Mouse (Mus musculus) left cerebral cortex, postnatal 36 days (tissue): Measurements from ENCODE around the gene Cebpe. TPM values are rescaled to one million over a fixed set of nuclear protein-coding genes. Genes with fewer than 3 reads are reported as not detected.
A peak's percentile ranks its signal among the peaks of the same experiment; 100 is the strongest.

ENCODE experiments used
- DNase-seq, 2 experiments: peaks; one replicate each; pipeline ENCODE4 v3.0.0; 2021 to 2022; ENCODE audit warnings: low spot score in 2 of 2, mixed read lengths in 1 of 2
- intact Hi-C: fragments of 180-260 bp; cut with DNase I; formaldehyde crosslinking; loops from one replicate; pipeline ENCODE4 v1.15.1; 2025
- total RNA-seq, 2 experiments: library from RNA; stranded (reverse); gene quantifications; 2 replicates each; pipeline ENCODE4 v1.2.3; 2021

Gene Cebpe
- not detected for total RNA-seq

DNA sequence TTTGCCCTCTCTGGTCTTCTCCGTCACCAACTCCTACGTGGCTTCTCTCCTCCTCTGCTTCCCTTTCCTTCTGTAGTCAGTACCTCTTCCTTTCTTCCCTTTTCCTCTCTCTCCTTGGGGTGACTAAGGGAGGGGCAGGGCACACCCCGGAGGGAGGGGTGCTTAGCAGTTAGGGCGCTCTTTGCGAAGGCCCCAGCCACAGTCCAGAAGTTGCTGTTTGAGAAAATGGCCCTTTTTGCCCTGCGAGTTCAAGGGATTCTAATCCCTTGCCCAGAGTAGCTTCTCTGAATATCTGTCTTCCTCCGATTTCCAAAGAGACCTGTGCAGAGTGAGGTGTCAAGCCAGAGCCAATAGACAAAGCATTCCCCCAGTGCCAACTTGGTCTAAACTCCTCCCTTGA is at the start of gene Cebpe:
Cebpe (minus strand) TSS at position 101 of the 400 bp plus-strand sequence.
- DNase-seq = no peak
- intact Hi-C loops = loop anchor here (10.0 kb wide), 1 partner anchor 303 kb away; the partner anchor contains the start of gene Ngdn

DNA sequence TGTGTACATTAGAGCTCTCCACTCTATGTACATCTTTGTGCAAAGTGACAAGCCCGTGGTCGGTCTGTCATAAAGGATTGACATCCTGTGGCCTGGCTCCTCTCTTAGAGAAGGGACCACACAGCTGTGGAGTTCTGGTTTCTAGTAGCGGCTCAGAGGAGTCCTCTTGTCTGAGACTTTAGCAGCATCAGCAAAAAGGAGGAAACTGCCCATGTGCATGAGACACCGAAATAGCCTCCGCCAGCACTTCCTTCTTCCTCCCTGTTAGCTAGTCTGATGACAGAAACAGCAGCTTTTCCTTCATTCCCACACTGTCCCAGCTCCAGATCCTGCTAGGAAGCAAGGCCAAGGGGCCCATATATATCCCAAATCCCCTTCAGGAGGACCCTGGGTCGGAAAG is 44.4 kb upstream of the Cebpe start:
- intact Hi-C loops = no loop called here
- no peak for DNase-seq

DNA sequence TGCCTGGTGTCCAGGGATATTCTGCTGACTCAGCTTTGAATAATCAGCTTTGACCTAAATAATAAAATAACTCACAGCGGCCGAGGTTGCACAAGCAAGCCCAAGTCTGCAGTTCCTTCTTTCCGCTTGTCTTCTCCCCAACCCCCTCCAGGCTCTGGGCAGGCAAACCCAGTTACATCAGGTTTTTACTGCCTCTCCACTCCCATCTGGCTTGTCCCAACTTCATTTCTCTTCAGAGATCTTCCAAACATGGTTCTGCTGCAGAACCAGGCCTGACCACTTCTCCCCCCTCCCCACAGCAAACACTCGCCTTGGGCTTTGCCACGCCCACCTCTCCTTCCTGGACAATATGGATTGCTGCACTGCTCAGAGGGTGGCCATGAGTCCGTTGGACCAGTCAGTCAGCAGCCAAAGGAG is 42.6 kb upstream of the Cebpe start:
- intact Hi-C loops = no loop called here
- no peak for DNase-seq

DNA sequence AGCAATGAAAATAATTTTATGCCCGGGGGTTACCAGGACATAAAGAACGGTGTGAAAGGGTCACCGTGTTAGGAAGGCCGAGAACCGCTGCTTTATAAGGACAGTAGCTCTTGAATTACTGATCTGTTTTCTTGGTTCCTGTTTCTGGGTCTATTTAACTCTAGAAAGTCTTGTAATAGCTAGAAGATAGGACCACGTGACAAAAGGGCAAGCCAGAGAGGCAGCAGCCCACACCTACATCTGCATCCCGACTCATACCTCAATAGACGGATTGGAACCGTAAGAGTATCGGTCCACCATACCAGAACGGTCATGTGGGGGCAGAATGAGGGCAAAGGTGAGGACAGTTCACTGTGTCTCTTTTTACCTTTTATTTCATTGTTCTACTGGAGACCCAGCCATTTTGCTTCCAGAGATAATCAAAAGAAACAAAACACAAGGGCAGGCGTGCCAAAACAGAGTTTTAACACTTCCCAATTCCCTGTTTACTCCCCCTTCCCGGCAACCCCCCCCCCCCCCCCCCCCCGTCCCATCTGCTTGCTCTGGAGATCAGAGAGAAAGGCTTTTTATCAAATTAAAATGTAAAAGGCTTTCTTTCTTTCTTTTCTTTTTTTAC is 42.1 kb upstream of the Cebpe start:
- DNase-seq = no peak
- intact Hi-C loops = no loop called here

DNA sequence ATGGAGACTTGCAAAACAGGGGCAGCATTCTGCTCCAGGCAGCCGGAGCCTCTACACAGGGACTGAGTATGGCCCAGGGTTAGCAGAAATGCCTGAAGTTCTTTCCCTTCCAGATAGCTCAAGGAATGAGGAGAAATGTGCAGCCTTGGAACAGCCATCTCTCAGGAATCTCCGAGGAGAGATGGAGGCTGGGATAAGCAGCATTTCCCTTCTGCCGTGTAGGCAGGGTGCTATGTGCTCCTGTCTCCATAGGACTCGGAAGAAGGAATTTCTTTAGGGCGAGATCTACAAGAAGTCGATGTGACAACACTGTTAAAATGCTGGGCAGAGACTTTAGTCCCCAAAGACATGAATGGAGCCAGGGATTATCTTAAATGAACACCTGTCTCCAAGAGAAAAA is 41.0 kb upstream of the Cebpe start:
- intact Hi-C loops = no loop called here
- DNase-seq = no peak

DNA sequence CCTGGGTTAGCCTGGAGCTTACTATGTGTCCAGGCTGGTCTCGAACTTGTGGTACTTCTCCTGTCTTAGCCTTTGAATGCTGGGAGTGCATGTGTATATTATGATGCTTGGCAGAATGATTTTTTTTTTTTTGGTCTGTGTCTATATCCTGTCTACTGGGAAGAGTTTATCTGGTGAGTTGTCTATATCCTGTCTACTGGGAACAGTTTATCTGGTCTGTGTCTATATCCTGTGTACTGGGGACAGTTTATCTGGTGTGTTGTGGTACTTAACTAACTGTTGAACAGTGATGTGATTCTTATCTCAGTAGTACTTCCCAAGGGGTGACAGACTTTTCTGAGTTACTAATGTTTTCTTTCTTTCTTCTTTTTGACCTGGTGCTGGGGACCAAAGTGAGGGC is 39.8 kb upstream of the Cebpe start:
- DNase-seq = no peak
- intact Hi-C loops = no loop called here

DNA sequence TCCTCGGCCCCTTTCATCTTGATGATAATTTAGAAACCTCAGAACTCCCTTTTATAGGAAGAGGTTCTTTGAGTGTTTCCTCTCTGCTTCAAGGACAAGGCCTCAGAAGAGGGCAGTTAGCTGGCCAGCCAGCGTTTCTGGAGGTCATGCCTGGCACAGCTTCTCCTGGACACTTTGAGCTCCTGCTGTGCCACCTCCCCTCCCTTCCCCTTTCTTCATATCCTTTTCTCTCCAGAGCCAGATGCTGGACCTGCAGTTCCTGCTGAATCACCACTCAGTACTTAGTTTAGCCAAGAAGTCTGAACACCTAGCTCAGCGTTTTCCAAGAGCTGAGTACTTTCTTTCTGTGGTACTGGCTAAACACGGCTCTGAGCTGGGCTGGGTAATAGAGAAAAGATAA is 37.3 kb upstream of the Cebpe start:
- intact Hi-C loops = no loop called here

DNA sequence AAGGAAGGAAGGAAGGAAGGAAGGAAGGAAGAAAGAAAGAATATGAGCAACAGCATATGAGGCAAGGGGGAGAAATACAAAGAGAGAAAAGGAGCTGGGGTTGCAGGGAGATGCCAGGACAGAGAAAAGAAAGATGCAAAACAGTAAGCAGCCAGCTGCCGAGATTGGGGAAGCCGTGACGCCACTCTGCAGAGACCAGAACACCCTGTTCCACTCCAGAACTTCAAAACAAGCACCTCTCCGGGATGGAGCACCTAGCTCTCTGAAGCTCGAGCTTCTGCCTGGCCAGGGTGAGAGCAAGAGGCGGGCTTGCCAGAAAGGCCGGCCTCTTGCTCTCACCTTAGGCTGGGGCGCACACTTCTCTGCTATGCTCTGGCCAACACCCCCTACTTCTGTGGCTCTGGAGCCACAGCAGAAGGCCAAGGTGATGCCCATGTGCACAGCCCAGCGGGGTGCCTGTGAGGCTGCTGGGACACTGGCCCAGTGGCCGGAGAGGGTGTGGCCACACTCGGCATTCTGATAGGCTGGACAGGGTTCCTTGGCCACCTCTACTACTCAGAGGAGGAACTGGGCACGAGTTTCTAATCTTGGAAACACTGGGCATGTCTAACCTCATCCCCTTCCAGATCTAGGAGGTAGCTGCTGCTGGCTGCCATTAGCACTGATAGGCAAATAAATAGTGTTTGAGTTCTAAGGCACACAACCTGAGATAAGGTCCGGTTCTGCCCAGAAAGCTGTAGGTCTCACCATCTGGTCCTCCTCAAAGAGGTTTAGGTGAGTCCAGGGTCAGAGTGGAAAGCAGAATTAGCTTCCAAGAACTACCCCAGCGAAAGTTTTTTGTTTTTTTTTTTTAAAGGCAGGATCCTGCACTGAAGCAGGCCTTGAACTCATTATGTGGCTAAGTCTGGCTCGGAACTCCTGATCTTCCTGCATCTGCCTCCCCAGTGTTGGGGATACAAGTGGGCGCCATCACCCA is 36.3 kb upstream of the Cebpe start:
- no peak for DNase-seq
- intact Hi-C loops = no loop called here

More for the DNA sequence above, 37.3 kb upstream of the Cebpe start:
- no peak for DNase-seq

DNA sequence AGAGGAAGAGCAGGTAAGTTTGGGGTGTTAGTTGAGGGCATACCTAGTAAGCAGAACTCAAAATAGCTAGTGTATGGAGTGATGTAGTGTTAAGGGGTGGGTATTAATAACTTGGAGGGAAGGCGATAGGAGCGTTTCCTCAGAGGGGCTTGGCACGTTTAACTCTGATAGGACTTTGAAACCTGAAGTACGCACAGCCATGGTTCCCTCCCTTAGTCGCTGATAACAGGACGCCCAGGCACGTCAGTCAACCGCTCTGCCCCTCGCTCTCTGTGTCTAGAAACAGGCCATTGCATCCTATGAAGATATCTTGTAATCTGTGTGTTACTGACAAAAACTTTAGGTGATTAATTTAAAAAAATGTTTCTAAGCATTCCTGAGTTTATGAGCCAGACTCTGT is 34.1 kb upstream of the Cebpe start:
- no peak for DNase-seq
- intact Hi-C loops = no loop called here

DNA sequence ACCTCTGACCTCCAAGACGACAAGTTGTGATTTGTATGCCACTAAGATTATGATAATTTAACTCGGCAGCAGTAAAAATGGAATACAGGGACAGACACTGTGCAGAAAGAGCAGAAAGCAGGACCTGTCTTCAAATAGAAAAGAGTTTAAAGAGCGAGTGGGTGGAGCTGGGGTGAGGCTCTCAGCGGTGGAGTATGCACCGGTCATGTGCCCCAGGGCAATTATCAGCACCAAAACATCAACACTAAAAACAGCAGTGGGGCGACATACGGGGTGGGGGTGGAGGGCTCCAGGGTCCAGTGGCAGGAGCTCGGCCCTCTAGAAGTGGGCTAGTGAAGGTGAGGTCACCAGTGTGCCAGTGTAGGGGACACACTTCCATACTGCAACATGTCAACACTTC is 32.5 kb upstream of the Cebpe start:
- DNase-seq = no peak
- intact Hi-C loops = no loop called here

DNA sequence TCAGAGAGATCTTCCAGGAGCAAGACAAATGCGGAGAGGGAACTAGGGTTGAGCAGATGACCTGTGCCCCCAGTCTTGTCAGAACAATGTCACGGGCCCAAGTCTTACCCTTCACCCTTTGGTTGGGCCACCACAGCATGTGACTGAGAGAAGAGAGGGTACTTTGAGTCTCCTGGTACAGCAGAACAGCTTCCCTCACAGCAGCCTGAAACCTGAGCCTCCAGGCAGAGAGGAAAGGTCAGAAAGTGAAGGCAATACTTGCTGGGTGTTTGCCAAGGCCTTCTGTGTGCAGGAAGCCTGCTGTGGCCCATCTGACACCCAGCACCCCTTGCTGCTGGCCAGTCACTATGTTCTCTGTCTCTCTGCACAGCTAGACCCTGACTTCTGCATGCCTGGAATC is 30.4 kb upstream of the Cebpe start:
- no peak for DNase-seq
- intact Hi-C loops = no loop called here

DNA sequence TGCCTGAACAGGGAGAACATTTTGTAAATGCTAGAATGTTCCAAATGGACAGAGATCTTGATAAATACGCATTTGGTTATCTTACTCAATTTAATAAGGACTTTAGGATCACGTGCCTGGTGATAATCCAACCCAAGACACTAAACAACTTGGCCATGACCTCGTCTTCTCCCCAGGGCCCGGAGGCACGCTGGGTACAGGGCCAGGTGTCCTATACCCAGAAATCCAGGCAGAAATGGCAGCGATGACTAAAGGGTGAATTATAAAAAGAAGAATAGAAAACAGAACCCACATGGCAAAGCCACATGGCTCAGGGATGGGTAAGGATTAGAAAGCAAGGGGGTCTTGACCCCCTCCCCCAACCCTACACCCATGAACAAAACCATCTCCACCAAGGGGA is 29.7 kb upstream of the Cebpe start:
- DNase-seq = no peak
- intact Hi-C loops = no loop called here

DNA sequence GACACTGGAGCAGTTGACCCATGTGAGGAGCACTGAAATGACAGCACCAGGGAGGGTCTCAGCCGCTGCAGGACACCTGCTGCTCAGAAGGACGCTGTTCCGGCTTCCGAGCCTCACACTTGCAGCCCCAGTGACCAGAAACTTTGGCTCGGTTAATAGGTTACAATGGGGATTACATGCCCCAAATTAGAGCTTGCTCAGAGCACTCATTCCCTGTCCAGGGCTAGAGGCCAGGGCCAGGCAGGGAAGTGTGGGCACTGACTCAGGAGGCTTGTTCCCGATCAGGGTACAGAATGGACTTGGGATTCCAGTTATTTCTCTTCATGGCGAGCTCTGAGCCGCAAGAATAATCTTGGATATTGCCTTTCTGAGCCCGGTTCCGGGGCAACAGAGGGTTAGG is 25.7 kb upstream of the Cebpe start:
- no peak for DNase-seq
- intact Hi-C loops = no loop called here

DNA sequence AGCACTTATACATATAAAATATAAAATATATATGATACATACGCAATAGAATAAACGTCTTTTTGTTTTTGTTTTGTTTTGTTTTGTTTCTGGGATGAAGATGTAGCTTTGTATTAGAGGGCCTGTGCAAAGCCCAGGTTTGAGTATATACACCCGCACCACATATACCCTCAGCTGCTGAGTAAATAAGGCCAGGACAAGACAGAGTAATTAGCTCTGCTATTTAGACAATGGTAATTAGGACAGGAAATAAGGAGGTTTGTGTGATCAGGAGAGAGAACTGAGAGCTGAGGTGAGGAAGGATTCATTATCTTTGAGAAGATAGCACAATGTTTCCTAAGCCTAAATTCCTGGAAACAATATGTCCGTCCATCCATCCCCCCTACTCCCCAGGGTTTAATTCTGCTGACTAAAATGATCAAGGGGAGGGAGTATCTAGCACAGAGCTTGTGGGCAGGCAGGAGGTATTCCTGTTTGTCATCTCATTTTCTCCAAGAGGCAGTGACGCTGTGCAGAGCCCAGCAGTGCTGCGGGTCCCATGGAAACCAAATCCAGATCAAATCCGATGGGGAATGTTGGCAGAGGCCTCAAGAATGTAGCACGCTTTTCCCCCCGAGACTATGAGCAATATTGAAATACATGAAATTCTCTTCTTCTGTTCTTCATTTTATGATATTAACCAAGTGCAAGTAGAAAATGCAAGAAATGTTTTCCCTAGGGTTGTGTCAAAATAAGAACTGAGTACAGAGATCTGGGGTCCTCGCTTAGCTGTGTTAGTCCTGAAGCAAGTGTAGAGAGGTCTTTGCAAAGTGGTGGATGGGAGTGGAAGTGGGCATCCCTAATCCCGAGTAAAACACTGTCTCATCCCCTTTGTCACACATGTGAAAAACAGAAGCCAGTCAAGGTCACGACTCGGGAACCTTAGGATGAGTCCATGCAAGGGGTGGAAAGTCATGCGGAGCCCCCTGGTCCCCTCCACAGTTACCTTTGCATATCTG is 24.9 kb upstream of the Cebpe start:
- intact Hi-C loops = no loop called here
- DNase-seq = peak in 1 of 2 experiments; percentile 47

DNA sequence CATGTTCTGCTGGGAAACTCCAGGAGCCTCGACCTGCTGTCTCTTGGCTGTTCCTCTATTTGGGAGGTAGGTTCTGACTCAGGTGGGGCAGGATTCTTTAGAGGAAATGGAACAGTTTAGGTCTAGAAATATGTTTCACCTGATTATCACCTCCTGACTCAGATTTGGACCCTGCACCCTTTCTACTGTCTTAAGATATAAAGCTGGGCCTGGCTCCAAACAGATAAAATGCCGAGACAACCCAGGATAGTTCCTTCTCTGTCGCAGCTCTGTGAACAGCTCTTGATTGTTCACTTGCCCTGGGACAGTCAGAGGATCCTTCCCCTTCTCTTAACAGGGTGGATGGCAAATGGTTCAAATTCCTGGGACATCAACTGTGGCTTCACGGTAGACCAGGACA is 23.2 kb upstream of the Cebpe start:
- intact Hi-C loops = no loop called here
- no peak for DNase-seq

DNA sequence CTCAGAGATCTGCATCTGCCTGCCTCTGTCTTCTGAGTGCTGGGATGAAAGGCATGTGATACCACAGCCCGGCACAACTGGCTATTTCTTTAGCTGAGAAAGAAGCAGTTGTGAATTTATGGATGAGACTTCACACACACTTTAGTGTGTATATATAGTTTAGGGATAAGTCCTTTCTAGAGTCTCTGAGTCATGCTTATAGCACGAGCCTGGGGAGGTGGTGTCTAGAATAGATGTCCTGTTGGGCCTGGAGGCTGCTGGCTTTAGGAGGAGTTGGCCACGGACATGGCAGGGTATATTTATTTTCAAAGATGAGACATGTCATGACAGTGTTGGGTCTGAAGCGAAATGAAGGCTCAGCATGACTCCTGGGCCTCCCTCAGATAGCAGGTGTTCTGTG is 22.0 kb upstream of the Cebpe start:
- intact Hi-C loops = no loop called here
- no peak for DNase-seq

DNA sequence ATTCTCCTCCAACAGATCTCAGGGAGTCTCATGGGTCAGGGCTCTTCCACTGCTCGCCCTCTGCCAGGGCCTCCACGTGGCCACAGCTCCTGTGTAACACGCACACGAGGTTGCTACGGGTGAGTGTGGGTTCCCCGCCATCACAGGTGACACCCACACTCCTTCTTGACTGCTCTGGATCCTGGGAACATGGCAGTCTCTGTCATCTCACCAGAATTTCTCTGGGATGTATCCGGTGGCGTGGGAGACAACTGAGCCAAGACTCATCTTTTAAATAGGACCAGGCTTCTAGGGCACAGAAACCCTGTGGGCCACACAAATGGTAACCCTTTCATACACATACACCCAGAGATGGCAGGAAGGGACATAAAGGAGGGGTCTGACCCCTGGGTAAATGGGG is 20.2 kb upstream of the Cebpe start:
- intact Hi-C loops = no loop called here
- DNase-seq = no peak

DNA sequence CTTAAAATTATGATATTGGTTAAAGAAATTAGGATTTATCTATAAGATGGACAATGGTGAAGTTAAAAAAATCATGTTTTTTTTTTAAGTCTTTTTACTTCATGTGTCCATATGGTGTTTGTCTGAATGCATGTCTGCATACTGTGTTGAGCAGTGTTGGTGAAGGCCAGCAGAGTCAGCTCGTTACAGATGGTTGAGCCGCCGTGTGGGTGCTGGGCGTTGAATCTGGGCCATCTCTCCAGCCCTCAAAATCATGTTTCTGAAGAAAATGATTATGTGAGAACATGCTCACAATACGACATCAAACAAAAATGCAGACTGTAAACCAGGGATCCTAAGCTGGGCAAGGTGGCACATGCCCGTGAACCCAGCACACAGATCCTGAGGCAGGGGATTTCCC is 18.3 kb upstream of the Cebpe start:
- intact Hi-C loops = no loop called here
- DNase-seq = peak; percentile 45 to 52

DNA sequence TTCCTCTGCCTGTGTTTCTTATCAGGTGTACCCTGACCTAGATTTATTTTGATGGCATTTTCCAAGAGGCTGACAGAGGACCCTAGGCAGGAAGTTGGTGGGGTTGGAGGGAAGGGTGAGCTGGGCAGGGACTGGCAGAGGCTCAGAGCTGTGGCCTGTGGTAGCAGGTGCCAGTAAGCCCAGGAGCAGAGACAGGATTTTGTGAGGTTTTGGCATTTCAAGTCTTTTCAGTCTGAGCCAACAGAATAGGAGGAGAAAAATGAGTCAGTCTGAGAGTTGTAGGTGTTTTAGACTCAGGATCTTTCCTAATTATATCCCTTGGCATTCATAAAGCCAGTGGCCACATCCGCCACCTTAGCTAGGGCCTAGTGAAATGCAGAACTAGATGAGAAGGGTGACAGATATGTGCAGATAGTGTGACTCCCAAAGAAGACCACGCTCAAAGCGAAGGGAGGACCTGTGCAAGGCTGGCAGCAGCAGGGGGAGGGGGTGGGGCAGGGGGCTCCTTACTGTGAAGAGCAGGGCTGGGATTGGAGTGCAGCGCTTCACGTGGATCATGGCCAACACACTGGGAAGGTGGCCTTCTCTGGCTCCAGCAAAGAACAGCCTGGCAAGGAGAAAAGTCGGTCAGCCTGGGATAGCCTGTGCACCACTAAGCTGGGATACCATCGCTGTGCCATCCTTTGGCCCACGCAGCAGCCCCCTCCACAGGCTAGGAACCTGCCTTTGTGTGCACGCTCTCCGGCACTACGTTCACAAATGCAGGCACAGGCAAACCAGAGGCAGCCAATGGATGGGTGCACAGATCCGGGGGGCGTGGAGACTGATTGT is 17.1 kb upstream of the Cebpe start:
- peak; percentile 41 to 61 for DNase-seq
- intact Hi-C loops = no loop called here
